Mouse (Mus musculus) embryonic facial prominence, embryonic 12.5 days (tissue): ENCODE data around the gene Wwc1. TPM values are rescaled to one million over a fixed set of nuclear protein-coding genes. Genes with fewer than 3 reads are reported as not detected.

Source experiments
- ATAC-seq: fragments of 200-750 bp; cut with Nextera tagmentation; 2 replicates; pipeline ENCODE4 v1.8.0; 2017; ENCODE audit not compliant: insufficient number of reproducible peaks, insufficient read depth, low FRiP score, low TSS enrichment
- H3K27ac ChIP-seq: fragments of 300-500 bp; sonication (generic); 2 replicates; pipeline ENCODE4 v1.5.1; 2016; ENCODE audit warnings: mild to moderate bottlenecking
- H3K27me3 ChIP-seq: fragments of 300-500 bp; sonication (generic); 2 replicates; pipeline ENCODE4 v1.6.1; 2016; ENCODE audit warnings: mild to moderate bottlenecking, moderate library complexity
- H3K36me3 ChIP-seq: fragments of 300-500 bp; sonication (generic); 2 replicates; pipeline ENCODE4 v1.6.1; 2016; ENCODE audit warnings: mild to moderate bottlenecking
- H3K4me1 ChIP-seq: fragments of 300-500 bp; sonication (generic); 2 replicates; pipeline ENCODE4 v1.6.1; 2016
- H3K4me2 ChIP-seq: fragments of 300-500 bp; sonication (generic); replicated peaks from 2 replicates; pipeline ENCODE4 v1.6.1; 2016; ENCODE audit warnings: mild to moderate bottlenecking, moderate library complexity
- H3K4me3 ChIP-seq: fragments of 300-500 bp; sonication (generic); 2 replicates; pipeline ENCODE4 v1.5.1; 2016; ENCODE audit warnings: mild to moderate bottlenecking
- H3K9ac ChIP-seq: fragments of 300-500 bp; sonication (generic); 2 replicates; pipeline ENCODE4 v1.6.1; 2016; ENCODE audit warnings: mild to moderate bottlenecking, moderate library complexity
- H3K9me3 ChIP-seq: fragments of 300-500 bp; sonication (generic); 2 replicates; pipeline ENCODE4 v1.6.1; 2016; ENCODE audit warnings: mild to moderate bottlenecking, moderate library complexity
- WGBS: fragments of 180-500 bp; shearing (Covaris S2); methylation state at CpG from one replicate; pipeline ENCODE4 v1.1.7; 2016; 5-methylcytosine and 5-hydroxymethylcytosine counted together
- polyA plus RNA-seq: library from polyadenylated mRNA; unstranded; fragments of >200 nt; fragmentation: Nextera tagmentation; extraction: Ambion mirVana; gene quantifications from 2 replicates; pipeline ENCODE4 v1.2.1, GENCODE M21; 2016

Gene Wwc1
- polyA plus RNA-seq, 1 experiment from 2014 or later = 5.7 TPM

- no peak overlapping the region for H3K9ac ChIP-seq
- H3K4me2 ChIP-seq = no peak overlapping the region
- H3K9me3 ChIP-seq = no peaks in the 10 kb centered on the region
- WGBS = 76% methylated on average over 6 of the region's 6 CpGs
- H3K27me3 ChIP-seq = no peaks in the 10 kb centered on the region
- no peaks in the 10 kb centered on the region for H3K36me3 ChIP-seq
- 0 out of 2 replicates have a peak, but pooled peaks cover 5% of the 10 kb centered on the region for H3K4me1 ChIP-seq
- H3K4me3 ChIP-seq = no peak overlapping the region
- no peak overlapping the region for H3K27ac ChIP-seq
- ATAC-seq = no peak
Observed at GRCm38 (mm10) chr11:35930511-35931060, 49.7 kb downstream of the Wwc1 start.

DNA sequence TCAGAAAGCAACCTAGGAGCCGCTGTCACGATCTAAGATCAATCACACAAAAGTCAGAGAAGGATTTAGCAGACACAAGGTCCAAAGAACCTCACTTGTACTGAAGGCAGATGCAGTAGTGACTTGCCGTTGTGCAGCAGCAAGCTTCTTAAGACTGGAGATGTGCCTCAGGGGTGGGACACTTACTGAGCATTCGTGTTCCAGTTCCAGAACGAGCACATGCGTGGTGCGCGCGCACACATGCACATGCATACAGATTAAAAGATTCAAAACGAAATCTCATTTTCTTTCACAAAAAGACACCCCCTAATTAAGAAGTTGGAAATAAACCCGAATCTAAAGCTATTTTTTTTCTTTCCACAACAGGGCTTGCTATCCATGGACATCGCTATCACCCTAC lies 51.9 kb downstream of the Wwc1 start:
- Histone ChIP-seq H3K27me3 (no peaks in the 10 kb centered on the region), H3K4me1 (0 out of 2 replicates have a peak, but pooled peaks cover 5% of the 10 kb centered on the region), H3K9me3 (no peaks in the 10 kb centered on the region), H3K4me3 (no peak overlapping the region), H3K9ac (no peak overlapping the region), H3K27ac (no peak overlapping the region), H3K4me2 (no peak overlapping the region), H3K36me3 (no peaks in the 10 kb centered on the region)
- ATAC-seq = no peak
- 92% methylated on average over 12 of the region's 12 CpGs for WGBS

GRCm38 (mm10) chr11:35927309-35927708 lies 53.0 kb downstream of the Wwc1 start:
- H3K9me3 ChIP-seq = no peaks in the 10 kb centered on the region
- ATAC-seq = no peak
- no peaks in the 10 kb centered on the region for H3K4me1 ChIP-seq
- no peak overlapping the region for H3K4me3 ChIP-seq
- H3K4me2 ChIP-seq = no peak overlapping the region
- no peaks in the 10 kb centered on the region for H3K27me3 ChIP-seq
- H3K36me3 ChIP-seq = no peaks in the 10 kb centered on the region
- no peak overlapping the region for H3K27ac ChIP-seq
- H3K9ac ChIP-seq = no peak overlapping the region
- WGBS = 63% methylated on average over 14 of the region's 14 CpGs

DNA sequence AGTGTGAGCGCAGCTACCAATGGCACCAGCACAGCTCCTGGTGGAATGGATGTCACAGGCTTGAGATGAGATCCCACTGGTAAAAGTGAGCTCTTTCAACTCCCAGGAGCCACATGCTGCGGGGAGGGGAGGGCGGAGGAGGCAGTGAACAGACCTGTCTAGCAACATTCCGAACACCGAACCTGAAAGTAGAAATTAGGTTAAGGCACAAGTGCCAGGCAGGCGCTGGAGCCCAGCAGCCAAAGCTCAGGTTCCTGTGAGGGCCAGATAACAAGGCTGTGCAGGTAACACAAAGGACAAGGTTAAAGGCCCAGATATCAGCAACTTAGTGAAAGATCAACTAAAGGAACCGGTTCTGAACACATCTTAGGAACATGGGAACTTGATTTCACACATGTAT lies 54.7 kb downstream of the Wwc1 start:
- Histone ChIP-seq H3K4me3 (no peak overlapping the region), H3K4me1 (peaks cover 3% of the 10 kb centered on the region; the same call in 1 of the 2 replicates), H3K4me2 (no peak overlapping the region), H3K36me3 (no peaks in the 10 kb centered on the region), H3K27ac (no peak overlapping the region), H3K27me3 (no peaks in the 10 kb centered on the region), H3K9me3 (no peaks in the 10 kb centered on the region), H3K9ac (no peak overlapping the region)
- 63% methylated on average over 7 of the region's 7 CpGs for WGBS
- ATAC-seq = no peak

GRCm38 (mm10) chr11:35922205-35922873 lies 58.0 kb downstream of the Wwc1 start:
- Histone ChIP-seq H3K27ac (no peak overlapping the region), H3K9ac (no peak overlapping the region), H3K27me3 (no peaks in the 10 kb centered on the region), H3K9me3 (no peaks in the 10 kb centered on the region), H3K4me3 (no peak overlapping the region), H3K36me3 (no peaks in the 10 kb centered on the region), H3K4me2 (no peak overlapping the region), H3K4me1 (peaks cover 3% of the 10 kb centered on the region; the same call in 1 of the 2 replicates)
- WGBS = 31% methylated on average over 12 of the region's 12 CpGs
- no peak for ATAC-seq

DNA sequence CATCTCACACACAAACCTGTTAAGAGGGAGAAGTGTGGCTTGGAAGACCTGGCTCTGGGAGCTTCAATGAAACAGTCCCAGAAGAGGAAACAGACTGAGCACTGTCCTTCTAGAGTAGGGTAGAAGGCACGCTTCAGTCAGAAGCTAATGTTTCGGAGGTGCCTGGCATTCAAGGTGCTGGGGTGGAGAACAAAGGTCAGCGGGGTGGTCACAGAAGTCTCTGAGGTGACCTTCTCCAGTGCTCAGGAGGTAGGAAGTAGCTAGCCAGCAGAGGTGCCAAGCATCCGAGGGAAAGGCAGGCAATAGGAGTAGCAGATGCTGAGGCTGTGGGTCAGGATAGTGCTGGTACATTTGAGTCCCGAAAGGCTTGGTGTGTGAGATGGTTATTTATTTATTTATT lies 59.6 kb downstream of the Wwc1 start:
- Histone ChIP-seq H3K9ac (no peak overlapping the region), H3K4me3 (no peak overlapping the region), H3K9me3 (no peaks in the 10 kb centered on the region), H3K27ac (no peak overlapping the region), H3K36me3 (no peaks in the 10 kb centered on the region), H3K4me1 (peaks cover 3% of the 10 kb centered on the region; the same call in 1 of the 2 replicates), H3K27me3 (no peaks in the 10 kb centered on the region), H3K4me2 (no peak overlapping the region)
- no peak for ATAC-seq
- 71% methylated on average over 5 of the region's 5 CpGs for whole genome bisulfite sequencing

DNA sequence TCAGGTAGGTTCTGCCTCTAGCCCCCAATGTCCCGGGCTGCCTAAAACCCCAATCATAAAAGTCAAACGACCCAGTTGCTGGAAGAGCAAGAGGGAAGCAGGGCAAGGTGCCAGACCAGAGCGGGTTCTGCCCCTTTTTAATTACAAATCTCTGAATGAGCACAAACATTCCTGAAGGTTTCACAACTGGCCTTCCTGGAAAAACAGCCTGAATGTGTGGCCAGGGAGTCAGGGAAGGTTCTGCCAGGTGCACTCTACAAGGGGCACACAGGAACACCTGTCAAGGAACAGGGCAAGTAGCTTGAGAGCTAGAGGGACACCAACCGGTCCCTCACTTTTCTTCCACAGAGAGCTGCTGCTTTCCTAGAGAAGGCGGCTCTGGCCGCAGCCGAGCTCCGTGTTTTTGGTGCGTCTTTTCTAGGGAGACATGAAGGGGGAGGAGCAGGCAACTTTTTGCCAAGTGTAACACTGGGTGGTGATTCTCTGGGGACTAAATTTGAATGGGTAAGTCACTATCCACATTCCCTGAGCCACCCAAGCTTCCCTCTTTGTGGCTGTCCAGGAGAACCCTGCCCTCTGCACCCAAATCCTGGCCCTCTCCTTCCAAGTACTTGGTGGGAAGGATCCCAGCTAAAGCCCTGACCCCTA lies 60.3 kb downstream of the Wwc1 start:
- no peaks in the 10 kb centered on the region for H3K9me3 ChIP-seq
- no peak overlapping the region for H3K4me2 ChIP-seq
- WGBS = 64% methylated on average over 9 of the region's 9 CpGs
- H3K36me3 ChIP-seq = no peaks in the 10 kb centered on the region
- H3K27ac ChIP-seq = no peak overlapping the region
- H3K4me3 ChIP-seq = no peak overlapping the region
- peaks cover 3% of the 10 kb centered on the region; the same call in 1 of the 2 replicates for H3K4me1 ChIP-seq
- H3K9ac ChIP-seq = no peak overlapping the region
- no peaks in the 10 kb centered on the region for H3K27me3 ChIP-seq
- ATAC-seq = no peak

DNA sequence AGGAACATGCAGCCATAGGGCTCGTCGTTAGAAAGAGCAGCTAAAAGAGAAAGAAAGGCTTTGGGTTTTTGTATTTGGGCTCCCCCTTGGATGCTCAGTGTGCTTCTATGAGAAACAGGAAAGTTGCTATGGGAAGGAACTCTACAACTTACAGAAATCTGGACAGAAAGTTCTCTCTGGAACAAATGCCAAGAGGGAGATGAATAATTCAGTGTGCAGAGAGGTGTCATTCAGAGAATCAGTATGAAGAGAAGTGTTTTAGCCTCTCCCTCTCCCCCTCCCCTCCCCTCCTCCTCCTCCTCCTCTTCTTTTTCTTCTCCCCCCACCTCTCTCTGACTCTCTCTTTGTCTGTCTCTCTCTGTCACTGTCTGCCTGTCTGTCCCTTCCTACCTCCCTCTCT lies 60.9 kb downstream of the Wwc1 start:
- 47% methylated on average over 2 of the region's 2 CpGs for WGBS
- ATAC-seq = no peak
- H3K27ac ChIP-seq = no peak overlapping the region
- H3K4me3 ChIP-seq = no peak overlapping the region
- no peak overlapping the region for H3K4me2 ChIP-seq
- peaks cover 3% of the 10 kb centered on the region; the same call in 1 of the 2 replicates for H3K4me1 ChIP-seq
- H3K9ac ChIP-seq = no peak overlapping the region
- H3K27me3 ChIP-seq = no peaks in the 10 kb centered on the region
- H3K36me3 ChIP-seq = no peaks in the 10 kb centered on the region
- H3K9me3 ChIP-seq = no peaks in the 10 kb centered on the region

DNA sequence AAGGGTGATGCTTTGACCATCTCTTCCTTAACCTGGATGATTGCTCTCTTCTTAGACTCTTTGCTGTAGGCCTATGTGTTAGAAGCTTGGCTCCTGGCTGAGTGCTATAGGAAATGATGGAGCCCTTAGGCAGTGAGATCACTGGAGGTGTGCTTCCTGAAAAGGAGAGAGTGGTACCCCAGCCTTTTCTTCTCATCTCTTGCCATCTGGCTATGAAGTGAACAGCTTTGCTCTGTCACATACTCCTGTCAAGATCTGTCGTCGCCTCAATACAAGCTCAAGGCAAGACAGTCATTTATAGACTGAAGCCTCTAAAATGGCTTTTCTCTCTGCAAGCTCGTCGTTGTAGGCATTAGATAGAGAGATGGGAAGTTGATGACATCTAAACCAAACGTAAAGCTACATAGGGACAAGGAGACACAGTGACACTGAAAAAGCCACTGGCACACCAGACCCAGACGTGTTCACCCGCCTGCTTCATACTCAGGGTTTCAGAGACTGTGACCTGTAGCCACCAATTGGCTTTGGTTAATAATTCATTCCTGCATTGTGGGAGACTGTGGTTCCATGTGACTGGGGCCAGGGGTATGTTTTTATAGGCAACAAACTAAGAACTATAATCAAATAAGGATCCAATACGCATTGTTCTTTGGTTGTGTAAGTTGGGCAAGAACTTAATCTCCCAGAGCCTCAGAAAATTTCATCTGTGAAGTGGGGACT lies 63.7 kb downstream of the Wwc1 start:
- Histone ChIP-seq H3K4me1 (peaks cover 3% of the 10 kb centered on the region; the same call in 1 of the 2 replicates), H3K27ac (no peak overlapping the region), H3K27me3 (no peaks in the 10 kb centered on the region), H3K4me3 (no peak overlapping the region), H3K4me2 (no peak overlapping the region), H3K9me3 (no peaks in the 10 kb centered on the region), H3K36me3 (no peaks in the 10 kb centered on the region), H3K9ac (no peak overlapping the region)
- WGBS = 82% methylated on average over 8 of the region's 8 CpGs
- no peak for ATAC-seq

GRCm38 (mm10) chr11:35915546-35915945 lies 64.8 kb downstream of the Wwc1 start:
- Histone ChIP-seq H3K9me3 (no peaks in the 10 kb centered on the region), H3K36me3 (no peaks in the 10 kb centered on the region), H3K4me3 (no peak overlapping the region), H3K27ac (no peak overlapping the region), H3K27me3 (no peaks in the 10 kb centered on the region), H3K4me1 (no peaks in the 10 kb centered on the region), H3K9ac (no peak overlapping the region), H3K4me2 (no peak overlapping the region)
- WGBS = 54% methylated on average over 8 of the region's 8 CpGs
- no peak for ATAC-seq

DNA sequence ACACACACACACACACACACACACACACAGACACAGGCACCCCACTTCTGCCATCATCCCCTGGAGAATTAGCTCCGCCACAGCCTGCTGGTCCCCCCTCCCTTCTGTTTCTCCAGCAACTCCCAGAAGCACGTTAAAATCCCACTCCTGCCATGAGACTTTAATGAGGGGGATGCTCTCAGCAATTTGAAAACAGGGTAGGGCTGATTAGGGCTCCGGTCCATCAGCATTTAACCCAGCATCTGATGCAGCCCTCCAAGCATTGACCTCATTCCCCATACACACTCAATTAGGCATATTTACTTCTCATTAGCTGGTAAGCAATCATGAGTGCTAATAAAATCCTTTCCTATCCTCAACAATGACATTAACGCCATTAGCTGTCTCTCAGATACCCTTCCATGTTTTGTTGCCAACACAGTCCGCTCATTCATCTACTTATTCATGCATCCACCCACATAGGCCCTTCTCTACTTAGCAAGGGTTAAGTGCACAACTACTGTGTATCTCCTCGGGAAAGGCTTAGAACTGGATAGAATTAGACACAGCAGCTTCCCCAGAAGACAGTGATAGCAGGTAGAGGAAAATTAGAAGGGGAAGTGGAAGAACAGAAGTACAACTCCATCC lies 66.8 kb downstream of the Wwc1 start:
- no peak overlapping the region for H3K9ac ChIP-seq
- no peaks in the 10 kb centered on the region for H3K27me3 ChIP-seq
- H3K27ac ChIP-seq = no peak overlapping the region
- H3K4me1 ChIP-seq = no peaks in the 10 kb centered on the region
- no peaks in the 10 kb centered on the region for H3K36me3 ChIP-seq
- 76% methylated on average over 6 of the region's 6 CpGs for WGBS
- H3K9me3 ChIP-seq = no peaks in the 10 kb centered on the region
- H3K4me3 ChIP-seq = no peak overlapping the region
- ATAC-seq = no peak
- H3K4me2 ChIP-seq = no peak overlapping the region
